Mouse (Mus musculus): ENCODE data around the gene Crb1. TPM values are rescaled to one million over a fixed set of nuclear protein-coding genes. Genes with fewer than 3 reads are reported as not detected.
A peak's percentile ranks its signal among the peaks of the same experiment; 100 is the strongest.

Crb1 gene
- total RNA-seq, 2 experiments from 2014 or later: 0.14 to 0.20 TPM

DNA sequence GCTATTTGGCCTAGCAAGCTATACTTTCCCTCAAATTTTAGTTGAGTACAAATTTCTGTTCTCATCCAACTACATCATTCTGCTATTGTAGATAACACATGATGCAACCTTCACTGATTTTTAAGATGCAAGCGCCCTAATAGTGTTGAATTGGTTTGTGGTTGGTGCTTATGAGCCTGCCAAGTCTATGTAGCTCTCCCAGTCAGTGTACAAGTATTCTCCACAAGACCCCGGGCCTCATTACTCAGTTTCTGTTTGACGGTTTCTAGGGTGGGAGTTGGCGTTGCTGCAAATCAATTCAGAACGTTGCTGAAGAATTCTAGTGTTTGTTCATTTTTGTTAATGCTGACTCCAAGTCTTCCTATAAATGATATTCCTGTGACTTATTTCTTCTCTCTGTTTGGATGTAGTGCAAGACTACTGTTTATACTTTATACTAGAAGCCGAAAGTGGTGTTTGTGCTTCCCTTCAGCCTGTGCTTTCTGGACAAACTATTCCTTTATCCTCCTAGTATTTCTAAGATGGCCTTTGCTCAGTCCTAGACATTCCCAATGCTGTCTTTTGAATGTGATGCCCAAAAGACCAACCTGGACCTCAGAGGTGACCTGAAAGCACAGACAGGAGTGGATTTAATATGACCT lies 152.5 kb downstream of the Crb1 start:
- no peak for DNase-seq (ENCODE audit: low spot score in 2 of 2)

DNA sequence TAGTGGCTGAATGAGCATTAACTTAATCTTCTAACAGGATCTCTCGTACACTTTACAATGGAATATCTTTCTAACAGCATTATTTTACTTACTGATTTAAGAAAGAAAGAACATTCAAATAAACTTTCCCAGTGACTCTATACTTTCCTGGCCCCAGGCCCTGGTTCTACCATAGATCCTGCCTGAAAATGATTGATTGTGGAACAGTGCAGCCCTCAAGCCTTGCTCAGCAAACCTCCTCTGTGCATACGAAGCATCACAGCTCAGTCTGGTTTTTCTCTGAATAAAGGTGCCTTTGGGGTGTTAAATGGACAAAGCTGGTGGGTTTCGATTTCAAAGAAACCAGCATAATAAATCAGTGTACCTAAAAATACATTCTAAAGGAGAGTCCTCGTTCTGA lies 153.1 kb downstream of the Crb1 start:
- no peak for DNase-seq (ENCODE audit: low spot score in 2 of 2)

DNA sequence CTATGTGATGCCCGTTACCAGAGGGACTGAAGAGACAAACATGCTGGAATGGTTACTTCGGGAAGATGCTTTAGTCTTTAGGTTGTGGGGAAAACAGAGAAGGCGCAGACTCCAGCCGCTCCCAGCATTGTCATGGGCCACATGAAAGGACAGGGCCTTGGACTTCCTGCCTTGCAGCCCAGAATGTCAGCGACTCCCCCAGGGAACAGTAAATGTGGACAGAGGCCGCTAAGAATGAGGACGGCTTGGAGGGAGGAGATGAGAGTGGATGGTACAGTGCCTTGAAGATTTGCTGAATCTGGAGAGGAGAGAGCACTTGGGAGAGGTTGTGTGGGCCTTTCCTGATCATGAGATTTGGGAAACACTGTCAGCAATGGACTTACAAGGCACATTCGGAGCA lies 161.6 kb downstream of the Crb1 start:
- no peak for DNase-seq (ENCODE audit: low spot score in 2 of 2)

DNA sequence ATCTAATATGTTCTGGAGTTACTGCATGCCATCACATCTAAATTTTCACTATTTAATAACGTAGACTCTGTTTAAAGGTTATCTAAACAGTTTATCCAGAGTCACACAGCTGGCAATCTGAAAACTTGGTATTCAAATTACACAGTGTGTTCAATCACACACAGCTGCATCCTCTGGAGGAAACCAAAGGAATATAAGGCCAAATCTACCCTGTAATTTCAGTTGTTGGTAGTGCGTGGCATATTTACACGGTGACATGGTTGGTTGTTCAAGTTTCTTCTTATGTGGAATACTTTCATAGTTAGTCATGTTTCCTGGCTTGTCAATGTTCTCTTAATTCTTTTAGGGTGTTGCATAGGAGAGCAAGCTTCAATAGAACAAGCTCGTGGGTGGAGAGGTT lies 166.4 kb downstream of the Crb1 start:
- no peak for DNase-seq (ENCODE audit: low spot score in 2 of 2)

DNA sequence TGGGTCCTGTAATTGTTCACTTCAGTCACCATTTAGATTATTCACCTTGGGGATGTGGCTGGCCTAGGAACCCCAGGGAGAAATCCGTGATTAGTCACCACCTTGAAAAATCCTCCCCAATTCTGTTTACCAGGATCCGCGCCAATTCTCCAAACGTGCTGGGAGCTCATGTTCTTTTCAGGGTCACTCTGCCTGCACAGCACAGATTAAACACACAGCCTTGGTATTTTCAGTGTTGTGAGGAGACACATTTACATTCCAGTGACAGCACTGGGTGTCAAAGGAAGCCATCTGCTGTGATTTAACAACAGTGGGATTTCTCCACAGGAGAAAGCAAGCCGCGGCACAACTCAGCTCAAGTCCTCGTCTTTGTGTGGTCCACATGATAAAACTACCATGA lies 167.1 kb downstream of the Crb1 start:
- peak in 1 of 2 experiments; percentile 28 for DNase-seq (ENCODE audit: low spot score in 2 of 2)

DNA sequence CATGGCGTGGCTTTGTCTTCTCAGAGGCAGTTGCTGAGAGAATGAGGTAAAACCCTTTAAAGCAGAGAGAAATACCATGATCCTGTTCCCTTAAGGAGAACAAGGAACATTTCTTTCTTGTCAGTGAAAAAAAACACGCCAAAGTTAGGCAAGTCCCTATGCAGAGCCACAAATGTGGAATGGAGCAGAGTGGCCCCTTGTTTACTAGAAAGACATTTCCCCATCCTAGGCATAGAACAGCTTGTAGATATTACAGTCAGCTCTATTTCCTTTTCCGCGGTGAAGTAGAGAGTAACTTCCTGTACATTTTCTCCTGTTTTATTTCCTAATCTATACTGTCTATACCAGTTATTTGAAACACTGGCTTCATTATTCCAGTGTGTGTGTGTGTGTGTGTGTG lies 170.6 kb downstream of the Crb1 start:
- no peak for DNase-seq (ENCODE audit: low spot score in 2 of 2)

DNA sequence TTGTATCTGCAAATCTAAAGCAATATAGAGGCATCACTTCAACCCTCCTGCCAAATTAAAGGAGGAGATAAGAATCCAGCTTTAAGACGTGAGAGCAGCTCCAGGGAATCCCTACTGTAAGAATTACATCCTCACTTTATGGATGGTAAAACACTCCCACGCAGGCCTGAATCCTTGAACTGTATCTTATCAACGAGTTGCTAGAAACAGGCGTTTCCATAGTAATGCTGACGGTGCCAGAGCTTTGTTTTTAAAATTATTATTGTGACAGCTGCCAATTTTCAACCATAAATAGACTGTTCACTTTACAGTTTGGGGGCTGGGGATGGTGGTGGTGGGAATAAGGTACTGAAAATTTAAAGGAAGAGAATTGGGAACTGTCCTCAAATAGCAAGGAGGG lies 173.9 kb downstream of the Crb1 start:
- no peak for DNase-seq (ENCODE audit: low spot score in 2 of 2)

DNA sequence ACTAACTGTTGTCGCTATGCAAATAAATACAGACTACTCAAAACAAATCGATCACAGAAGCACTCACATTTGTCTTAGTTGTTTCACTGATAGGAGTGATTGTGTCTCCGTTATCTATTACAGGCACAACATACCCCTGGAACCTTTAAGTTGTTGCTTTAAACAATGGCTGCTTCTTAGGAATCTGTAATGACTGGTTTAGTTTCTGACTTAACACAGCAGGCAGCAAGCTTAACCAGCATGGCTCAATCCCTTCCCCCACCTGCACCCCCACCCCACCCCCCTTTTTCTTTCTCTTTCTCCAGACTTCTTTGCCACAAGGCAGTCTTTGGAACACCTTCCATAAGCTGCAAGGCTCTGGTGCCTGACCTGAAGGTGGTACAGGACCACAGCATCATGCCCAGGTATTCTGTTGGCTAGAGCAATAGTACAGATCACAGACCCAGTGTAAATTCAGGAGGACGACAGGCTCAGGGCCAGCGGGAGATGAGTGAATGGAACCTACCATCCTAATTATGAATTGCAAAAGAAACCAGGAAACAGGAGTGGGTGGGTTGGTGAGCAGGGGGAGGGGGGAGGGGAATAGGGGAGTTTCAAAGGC lies 182.4 kb downstream of the Crb1 start:
- DNase-seq (ENCODE audit: low spot score in 2 of 2): no peak

DNA sequence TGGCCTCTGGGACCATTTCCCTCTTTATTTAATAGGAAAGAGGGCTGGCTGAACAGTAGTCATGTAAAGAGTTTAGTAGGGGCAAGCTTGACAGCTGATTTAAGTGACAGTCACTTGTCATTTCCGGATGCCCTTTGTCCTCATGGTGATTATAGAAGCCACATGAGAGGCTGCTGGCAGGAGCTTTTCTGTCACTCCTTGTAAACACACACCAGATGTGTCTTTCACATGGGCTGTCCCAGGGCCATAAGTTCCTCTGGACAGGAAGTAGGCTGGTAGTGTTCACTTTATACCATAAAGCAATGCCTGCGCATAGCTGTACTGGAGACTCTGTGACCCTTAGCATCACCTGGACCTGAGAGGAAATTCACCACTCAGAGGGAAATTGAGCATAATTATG lies 182.9 kb downstream of the Crb1 start:
- DNase-seq (ENCODE audit: low spot score in 2 of 2): no peak

DNA sequence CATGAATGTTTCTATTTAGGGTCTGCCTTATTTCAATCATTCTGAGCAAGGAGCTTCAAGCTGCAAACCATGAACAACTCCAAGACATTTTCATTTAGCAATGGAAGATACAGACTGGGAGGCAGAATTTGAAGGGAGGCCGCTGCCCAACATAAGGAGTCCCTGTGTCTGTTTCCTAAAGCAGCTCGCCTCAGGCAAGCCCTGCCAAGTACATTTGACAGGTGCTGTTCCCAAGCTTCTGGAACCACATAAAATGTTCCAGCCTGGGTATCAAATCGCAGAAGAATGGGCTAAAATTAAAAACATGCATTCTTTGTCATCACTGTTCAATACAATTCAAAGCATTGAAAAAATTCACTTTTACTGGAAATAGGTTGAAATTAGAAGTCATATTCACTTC lies 184.3 kb downstream of the Crb1 start:
- DNase-seq (ENCODE audit: low spot score in 2 of 2): no peak

DNA sequence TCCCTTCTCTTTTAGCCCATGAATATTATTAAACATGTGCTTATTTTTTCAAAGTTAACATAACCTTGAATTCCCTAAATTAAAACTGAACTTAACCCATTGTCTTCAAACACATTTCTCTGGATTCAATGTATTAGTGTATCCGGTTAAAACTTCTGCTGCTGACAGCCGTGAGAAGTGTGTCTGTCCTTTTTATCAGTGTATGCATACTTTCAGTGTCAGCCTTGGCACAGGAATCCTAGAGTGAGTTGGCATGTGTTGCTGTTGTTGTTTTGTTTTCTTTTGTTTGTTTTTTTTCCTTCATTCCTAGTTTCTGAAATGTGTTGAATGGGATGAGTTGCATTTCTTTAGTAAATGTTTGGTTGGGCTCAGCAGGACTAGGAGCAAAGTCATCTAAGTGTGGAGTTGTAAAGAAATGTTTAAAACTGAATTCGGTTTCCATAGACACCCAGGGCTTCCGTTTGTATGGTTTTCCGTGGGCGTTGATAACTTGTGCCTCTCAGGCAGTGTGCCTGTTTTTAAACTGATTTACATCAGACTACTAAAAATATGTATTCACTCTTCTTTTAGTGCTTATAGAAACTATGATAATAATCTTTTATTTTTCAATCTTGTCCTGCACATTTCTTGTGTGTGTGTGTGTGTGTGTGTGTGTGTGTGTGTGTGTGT lies 196.3 kb downstream of the Crb1 start:
- DNase-seq (ENCODE audit: low spot score in 2 of 2): no peak

DNA sequence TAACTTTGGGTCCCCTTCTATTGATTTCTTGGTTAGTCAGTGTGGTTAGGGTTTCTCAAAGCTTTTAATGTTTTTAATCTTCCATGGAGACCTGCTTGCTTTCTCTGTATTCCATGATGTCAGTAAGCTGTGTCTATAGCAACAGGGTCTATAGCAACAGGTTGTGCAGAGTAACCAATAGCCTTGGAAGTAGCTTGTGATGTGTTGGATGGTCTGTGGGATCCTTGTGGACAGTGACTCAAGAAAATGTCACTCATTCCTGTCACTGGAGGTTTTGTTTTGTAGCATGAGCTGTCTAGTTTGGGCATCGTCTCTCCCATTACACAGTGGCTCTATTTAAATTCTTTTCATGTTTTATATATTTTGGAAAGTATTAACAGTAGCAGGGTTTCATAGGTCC lies 197.2 kb downstream of the Crb1 start:
- no peak for DNase-seq (ENCODE audit: low spot score in 2 of 2)

DNA sequence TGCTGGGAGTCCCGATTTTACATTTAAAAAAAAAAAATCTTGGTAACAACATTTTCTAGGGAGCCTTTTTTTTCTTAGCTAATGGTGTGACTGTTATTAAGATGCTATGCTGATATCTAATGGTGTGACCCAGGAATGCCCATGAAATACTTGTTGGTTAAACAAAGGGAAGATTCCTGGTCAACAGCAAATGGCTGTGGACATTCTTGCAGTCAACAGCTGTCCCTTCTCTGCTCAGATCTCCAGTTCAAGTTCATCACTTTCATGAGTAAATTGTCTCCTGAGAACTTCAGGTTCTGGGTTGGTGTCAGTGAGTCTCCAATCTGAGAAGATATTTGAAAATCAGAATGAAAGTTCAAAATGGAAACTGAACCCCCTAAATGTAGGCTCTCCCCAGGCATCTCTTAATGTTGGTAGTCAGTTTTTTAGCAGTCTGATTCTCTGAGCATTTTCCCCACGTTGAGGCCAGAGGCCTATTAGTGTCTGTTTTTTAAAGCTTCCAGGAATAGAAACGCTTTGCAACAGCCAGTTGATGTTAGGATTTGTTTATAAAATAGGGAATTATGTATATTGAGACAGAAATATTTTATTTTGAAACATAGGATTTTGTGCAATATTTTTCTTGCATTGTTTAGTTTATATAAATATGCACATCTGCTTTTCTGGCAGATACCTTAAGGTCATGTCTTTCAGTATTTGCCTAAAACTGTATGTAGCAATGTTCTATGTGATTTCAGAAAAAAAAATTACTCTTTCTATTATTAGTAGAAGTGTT lies 202.7 kb downstream of the Crb1 start:
- no peak for DNase-seq (ENCODE audit: low spot score in 2 of 2)

DNA sequence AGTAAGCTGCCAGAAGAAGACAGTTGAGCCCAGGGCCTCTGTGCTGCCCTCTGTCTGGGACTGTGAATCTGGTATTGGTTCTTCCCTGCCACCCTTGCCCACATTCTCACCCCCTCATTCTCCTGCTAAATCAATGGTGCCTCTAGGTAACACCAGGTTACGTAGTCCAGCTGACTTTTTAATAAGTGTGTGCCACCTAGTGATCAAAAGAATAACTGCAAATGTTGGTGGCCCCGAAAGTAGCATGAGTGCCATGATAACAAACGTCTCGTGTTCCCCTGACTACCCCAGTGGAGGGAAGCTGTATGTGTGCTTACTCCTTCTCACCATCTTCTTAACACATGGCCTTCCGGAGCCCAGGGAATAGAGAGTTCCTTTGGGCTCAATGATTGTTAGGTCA lies 214.1 kb downstream of the Crb1 start:
- DNase-seq (ENCODE audit: low spot score in 2 of 2): no peak

DNA sequence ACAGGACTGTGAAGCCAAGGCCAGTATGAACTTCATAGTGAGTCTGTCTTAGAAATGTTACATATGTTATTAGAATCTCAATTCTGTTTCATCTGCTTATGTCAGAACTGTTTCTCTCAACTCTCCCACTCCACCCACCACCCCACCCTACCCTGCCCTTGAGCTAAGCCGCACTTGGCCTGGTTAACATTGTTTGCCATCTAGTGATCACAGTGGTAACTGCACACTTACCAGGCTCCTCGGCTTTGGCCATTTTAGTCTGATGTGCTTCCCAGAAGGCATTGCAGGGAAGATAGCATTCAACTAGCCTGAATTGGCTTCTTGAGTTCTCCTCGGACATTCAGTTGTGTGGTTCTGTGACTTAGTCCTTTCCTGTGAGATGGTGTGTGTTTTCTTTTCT lies 215.3 kb downstream of the Crb1 start:
- DNase-seq (ENCODE audit: low spot score in 2 of 2): no peak

DNA sequence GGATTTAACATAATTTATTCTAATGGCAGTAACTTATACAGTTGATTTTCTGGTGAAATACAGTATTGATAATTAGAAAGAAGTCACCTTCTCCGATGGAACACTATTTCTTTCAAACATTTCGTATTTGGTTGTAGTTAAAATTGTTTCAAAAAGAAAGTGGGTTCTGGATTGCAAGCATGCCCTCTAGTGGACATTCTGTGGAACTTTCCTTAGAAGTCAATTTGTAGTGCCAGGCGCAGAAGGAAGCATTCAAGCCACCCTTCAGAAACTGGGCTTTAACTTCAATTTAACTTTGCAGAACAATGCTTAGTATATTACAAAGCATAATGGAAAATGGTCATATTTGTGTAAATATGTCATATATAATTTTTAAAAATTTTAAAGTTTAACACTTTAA lies 220.5 kb downstream of the Crb1 start:
- DNase-seq (ENCODE audit: low spot score in 2 of 2): no peak

DNA sequence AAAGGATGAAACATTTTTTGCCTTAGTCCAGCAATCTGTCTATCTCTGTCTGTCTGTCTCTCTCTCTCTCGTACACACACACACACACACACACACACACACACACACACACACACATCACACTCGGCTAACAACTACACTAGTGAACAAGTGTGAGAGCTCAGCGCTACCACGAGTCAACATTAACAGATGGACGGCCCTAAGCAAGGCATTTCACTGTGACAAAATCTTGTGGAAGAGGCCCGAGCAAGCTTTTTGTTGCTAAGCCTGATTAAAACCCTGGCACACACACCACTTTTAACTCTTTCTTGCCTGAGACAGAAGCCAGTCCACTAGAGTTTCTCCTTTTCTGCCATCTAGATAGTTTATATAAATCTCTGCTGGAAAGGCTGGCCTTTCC lies 223.4 kb downstream of the Crb1 start:
- DNase-seq (ENCODE audit: low spot score in 2 of 2): no peak

DNA sequence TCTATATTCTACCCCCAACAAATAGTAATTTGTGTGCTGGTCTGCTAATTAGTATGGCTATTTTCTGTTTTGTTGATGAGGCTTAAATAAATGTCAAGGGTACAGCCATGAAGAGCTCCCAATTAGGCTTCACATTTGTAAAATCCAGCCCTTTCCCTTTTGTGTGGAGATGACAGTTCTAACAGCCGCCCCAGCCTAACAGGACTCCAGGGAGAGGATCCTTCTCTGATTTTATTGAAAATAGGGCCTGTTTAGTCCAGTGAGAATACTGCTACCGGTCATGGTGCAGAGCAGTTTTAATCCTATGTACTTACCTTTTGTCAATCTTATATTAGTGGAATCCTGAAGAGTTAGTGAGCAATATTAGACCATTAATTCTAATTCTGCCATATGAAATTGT lies 223.9 kb downstream of the Crb1 start:
- DNase-seq (ENCODE audit: low spot score in 2 of 2): no peak
